Mouse (Mus musculus) monocyte, adult 59 days (primary cell): ENCODE results near the gene Vmn1r57. TPM values are rescaled to one million over a fixed set of nuclear protein-coding genes. Genes with fewer than 3 reads are reported as not detected.

Experiments used
- total RNA-seq, 2 experiments: library from RNA; stranded (reverse); gene quantifications; one replicate each; pipeline ENCODE4 v1.2.4; 2023

The Vmn1r57 gene
- not detected for total RNA-seq

GRCm38 (mm10) chr7:5218193-5218592, at the start of gene Vmn1r57:
TSS of gene Vmn1r57 (plus strand) at chr7:5218493.

DNA sequence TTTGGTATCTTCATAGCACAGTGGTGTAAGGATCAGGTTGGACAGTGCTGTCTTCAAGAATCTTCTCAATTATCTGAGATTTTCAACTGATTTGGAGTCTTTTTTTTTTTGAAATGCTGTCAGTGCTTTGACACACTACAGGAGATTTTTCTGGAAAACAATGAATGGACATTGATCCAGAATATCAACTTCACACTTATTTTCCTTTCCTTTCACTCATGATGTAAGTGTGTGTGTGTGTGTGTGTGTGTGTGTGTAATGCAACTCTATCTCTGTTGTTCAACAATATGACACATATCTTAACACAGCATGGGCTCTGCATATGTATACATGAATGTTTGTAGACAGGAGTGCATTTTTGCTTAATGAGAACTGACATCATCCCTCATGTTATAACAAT, 21.6 kb upstream of the Vmn1r57 start, which contains the start of gene Vmn1r56:
Gene Vmn1r56, minus strand, starts transcription at position 101 of the 400 bp plus-strand sequence.

Other genes with a start within 250 kb of the Vmn1r57 start
- not detected for gene Sbk3, start 247.3 kb upstream of the Vmn1r57 start, total RNA-seq
- 1 to 10 TPM; 6.0 to 6.5 TPM for gene Zfp579, start 222.3 kb upstream of the Vmn1r57 start, total RNA-seq
- gene Zfp524, start 204.1 kb upstream of the Vmn1r57 start, total RNA-seq = 10 to 100 TPM; 16.2 to 20.5 TPM
- gene Fiz1, start 203.8 kb upstream of the Vmn1r57 start, total RNA-seq = 10 to 100 TPM; 35.3 to 42.1 TPM
- not detected for gene Gm44973, start 203.0 kb upstream of the Vmn1r57 start, total RNA-seq
- gene Zfp865, start 198.1 kb upstream of the Vmn1r57 start, total RNA-seq = 10 to 100 TPM; 29.5 to 31.5 TPM
- gene Ccdc106, start 197.9 kb upstream of the Vmn1r57 start, total RNA-seq = 1 to 10 TPM in 1 of 2 experiments, under 1 TPM in 1; 0.86 to 1.5 TPM
- gene 4632433K11Rik, start 184.4 kb upstream of the Vmn1r57 start, total RNA-seq = under 1 TPM in 1 of 2 experiments, not detected in 1; 0.76 TPM
- gene Zfp784, start 180.0 kb upstream of the Vmn1r57 start, total RNA-seq = 1 to 10 TPM; 3.2 to 3.4 TPM
- gene Zfp580, start 167.0 kb upstream of the Vmn1r57 start, total RNA-seq = 1 to 10 TPM in 1 of 2 experiments, not detected in 1; 1.3 TPM
- gene U2af2, start 156.3 kb upstream of the Vmn1r57 start, total RNA-seq = 100 to 1,000 TPM; 287 to 299 TPM
- 100 to 1,000 TPM; 235 to 258 TPM for gene Epn1, start 138.3 kb upstream of the Vmn1r57 start, total RNA-seq
- not detected for gene Rfpl4, start 101.5 kb upstream of the Vmn1r57 start, total RNA-seq
- under 1 TPM; 0.55 to 0.66 TPM for gene Rasl2-9, start 92.5 kb upstream of the Vmn1r57 start, total RNA-seq
- not detected for gene Vmn1r55, start 68.8 kb upstream of the Vmn1r57 start, total RNA-seq
- not detected for gene Vmn1r56, start 21.7 kb upstream of the Vmn1r57 start, total RNA-seq
- gene Gm5065, start 132.0 kb downstream of the Vmn1r57 start, total RNA-seq = not detected
- not detected for gene Nlrp2, start 132.5 kb downstream of the Vmn1r57 start, total RNA-seq
- gene Vmn1r58, start 194.9 kb downstream of the Vmn1r57 start, total RNA-seq = not detected
- not detected for gene Vmn1r59, start 238.3 kb downstream of the Vmn1r57 start, total RNA-seq